Mouse (Mus musculus): ENCODE results near the gene Tbc1d2. TPM values are rescaled to one million over a fixed set of nuclear protein-coding genes. Genes with fewer than 3 reads are reported as not detected.
A peak's percentile ranks its signal among the peaks of the same experiment; 100 is the strongest.

Tbc1d2 gene
- polyA plus RNA-seq, 1 experiment, result 6.1 TPM

DNA sequence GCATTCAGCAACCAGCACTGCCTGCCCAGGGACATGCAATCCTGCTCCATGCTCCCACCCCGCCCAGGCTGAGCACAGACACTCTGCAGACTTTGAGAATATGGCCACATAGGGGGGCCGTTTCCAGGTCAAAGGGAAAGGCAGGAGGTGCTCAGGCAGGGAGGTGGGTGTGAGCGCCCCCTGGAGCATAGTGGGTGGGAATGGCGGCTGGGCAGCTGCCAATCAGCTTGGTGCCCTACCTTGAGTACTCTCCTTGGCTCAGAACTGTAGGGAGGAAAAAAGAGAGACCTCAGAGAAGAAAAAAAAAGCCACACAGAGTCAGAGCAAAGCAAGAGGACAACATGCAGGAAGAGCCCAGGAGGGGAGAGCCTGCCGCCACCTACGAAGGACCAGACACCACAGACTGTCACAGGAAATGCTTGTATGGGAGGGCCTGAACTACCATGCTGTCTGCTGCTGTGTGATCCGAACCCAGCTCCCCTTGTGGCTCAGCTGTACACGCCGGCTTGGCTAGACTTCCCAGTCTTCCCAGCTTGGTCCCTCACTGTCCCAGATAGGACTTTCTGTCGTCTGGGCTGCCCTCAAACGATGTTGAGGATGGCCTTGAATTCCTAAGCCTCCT, 31.7 kb downstream of the Tbc1d2 start:
- H3K27ac ChIP-seq (ENCODE audit: insufficient read depth, low read depth, low read length), result no peak overlapping the region
- H3K36me3 ChIP-seq (ENCODE audit: control insufficient read depth, insufficient read depth, low read length), result no peaks in the 10 kb centered on the region
- H3K4me3 ChIP-seq (ENCODE audit: insufficient read depth, low read depth, low read length), result no peak overlapping the region
- no peaks in the 10 kb centered on the region for H3K27me3 ChIP-seq (replicated peaks; ENCODE audit: control insufficient read depth, insufficient read depth, low read length)
- DNase-seq, result no peak
- no peak for TF ChIP-seq POLR2A (IDR thresholded peaks at IDR 0.05; ENCODE audit: low read depth, low read length)
- no peak for TF ChIP-seq CTCF (conservative IDR thresholded peaks at IDR 0.05; ENCODE audit: insufficient read depth, insufficient read length, low read depth, low read length)
- H3K4me1 ChIP-seq (ENCODE audit: control insufficient read depth, insufficient read depth, low read length), result no peaks in the 10 kb centered on the region
- 78% methylated on average over 11 of the region's 11 CpGs for WGBS

DNA sequence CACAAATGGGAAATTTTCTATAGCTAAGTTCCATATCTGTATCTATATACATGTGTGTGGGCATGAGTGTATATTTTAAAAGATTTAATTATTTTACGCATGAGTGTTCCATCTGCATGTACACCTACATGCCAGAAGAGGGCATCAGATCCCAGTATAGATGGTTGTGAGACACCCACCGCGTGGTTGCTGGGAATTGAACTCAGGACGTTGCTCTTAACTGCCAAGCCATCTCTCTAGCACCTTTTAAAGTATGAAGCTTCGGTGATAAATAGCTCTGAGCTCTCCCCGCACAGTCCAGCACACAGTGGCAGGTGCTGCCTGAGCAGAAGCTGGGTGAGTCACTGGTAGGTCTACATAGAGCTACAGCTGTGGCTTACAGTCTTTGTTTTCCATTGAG, 32.6 kb downstream of the Tbc1d2 start:
- no peak for DNase-seq
- Histone ChIP-seq H3K4me3 (ENCODE audit: insufficient read depth, low read depth, low read length) (no peak overlapping the region), H3K27ac (ENCODE audit: insufficient read depth, low read depth, low read length) (no peak overlapping the region), H3K27me3 (replicated peaks; ENCODE audit: control insufficient read depth, insufficient read depth, low read length) (no peaks in the 10 kb centered on the region), H3K36me3 (ENCODE audit: control insufficient read depth, insufficient read depth, low read length) (no peaks in the 10 kb centered on the region), H3K4me1 (ENCODE audit: control insufficient read depth, insufficient read depth, low read length) (no peaks in the 10 kb centered on the region)
- 78% methylated on average over 6 of the region's 6 CpGs for WGBS
- TF ChIP-seq CTCF (conservative IDR thresholded peaks at IDR 0.05; ENCODE audit: insufficient read depth, insufficient read length, low read depth, low read length), result peak; percentile 36; the same call in 1 of the 2 replicates
- no peak for TF ChIP-seq POLR2A (IDR thresholded peaks at IDR 0.05; ENCODE audit: low read depth, low read length)

DNA sequence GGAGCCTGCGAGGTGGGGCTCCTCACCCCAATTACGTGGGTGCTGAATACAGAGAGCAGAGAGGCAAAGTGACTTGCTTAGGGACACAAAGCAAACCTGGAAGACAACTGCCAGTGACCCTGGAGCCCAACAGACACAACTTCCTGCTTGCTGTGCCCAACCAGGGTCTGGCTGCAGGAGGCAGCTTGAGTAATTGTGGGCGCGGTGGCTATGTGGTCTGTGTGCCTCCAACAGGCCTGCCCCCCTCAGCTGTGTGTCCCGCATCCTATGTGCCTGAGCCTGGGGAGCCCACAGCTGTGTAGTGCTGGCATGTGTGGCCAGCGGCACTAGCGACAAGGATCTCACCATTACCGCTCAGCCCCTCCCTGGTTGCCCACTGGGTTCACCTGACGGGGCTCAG, 35.4 kb downstream of the Tbc1d2 start:
- no peaks in the 10 kb centered on the region for H3K36me3 ChIP-seq (ENCODE audit: control insufficient read depth, insufficient read depth, low read length)
- no peak overlapping the region for H3K4me3 ChIP-seq (ENCODE audit: insufficient read depth, low read depth, low read length)
- no peaks in the 10 kb centered on the region for H3K27me3 ChIP-seq (replicated peaks; ENCODE audit: control insufficient read depth, insufficient read depth, low read length)
- DNase-seq, result no peak
- TF ChIP-seq CTCF (conservative IDR thresholded peaks at IDR 0.05; ENCODE audit: insufficient read depth, insufficient read length, low read depth, low read length), result no peak
- TF ChIP-seq POLR2A (IDR thresholded peaks at IDR 0.05; ENCODE audit: low read depth, low read length), result no peak
- WGBS, result 83% methylated on average over 9 of the region's 9 CpGs
- H3K27ac ChIP-seq (ENCODE audit: insufficient read depth, low read depth, low read length), result no peak overlapping the region
- H3K4me1 ChIP-seq (ENCODE audit: control insufficient read depth, insufficient read depth, low read length), result no peaks in the 10 kb centered on the region

DNA sequence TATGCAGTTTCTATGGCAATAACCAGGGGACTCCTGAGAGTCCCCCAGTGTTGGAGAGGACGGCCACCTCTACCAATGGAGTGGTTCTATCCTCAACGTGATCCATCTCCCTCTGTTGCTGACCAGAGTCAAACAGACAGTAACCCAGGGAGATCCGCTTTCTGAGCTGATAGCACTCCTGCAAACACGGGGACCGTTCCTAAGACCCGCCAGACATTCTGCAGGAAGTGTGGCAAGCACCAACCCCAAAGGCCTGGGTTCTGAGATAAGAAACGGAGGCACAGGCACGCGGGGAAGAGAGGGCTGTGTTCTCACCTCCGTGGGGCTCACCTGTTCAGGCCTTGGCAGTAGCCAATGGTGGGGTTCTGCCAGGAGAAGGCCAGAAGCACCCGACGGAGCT, 36.4 kb downstream of the Tbc1d2 start:
- Histone ChIP-seq H3K27ac (ENCODE audit: insufficient read depth, low read depth, low read length) (no peak overlapping the region), H3K27me3 (replicated peaks; ENCODE audit: control insufficient read depth, insufficient read depth, low read length) (no peaks in the 10 kb centered on the region)
- no peak for DNase-seq

DNA sequence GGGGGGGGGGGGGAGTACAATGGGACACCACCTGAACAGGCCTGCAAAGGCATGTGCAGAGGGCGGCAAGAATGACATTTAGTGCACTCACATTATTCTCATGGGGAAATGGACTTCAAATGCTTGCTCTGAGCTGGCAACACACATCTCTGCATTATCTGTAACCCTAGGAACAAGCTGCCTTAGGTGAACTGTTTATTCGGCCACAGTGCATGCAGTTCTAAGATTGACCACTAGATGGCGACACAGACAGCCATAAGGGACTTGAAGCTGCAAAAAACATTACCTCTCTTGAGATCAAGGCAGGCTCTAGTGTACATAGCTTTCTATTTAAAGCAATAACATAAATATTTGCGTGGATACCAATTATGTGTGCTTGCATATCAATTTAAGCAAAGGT, 38.8 kb downstream of the Tbc1d2 start:
- TF ChIP-seq POLR2A (IDR thresholded peaks at IDR 0.05; ENCODE audit: low read depth, low read length), result no peak
- peak; percentile 80 for TF ChIP-seq CTCF (conservative IDR thresholded peaks at IDR 0.05; ENCODE audit: insufficient read depth, insufficient read length, low read depth, low read length)
- DNase-seq, result peak; percentile 80
- WGBS, result 2% methylated on average over 4 of the region's 4 CpGs
- Histone ChIP-seq H3K27me3 (replicated peaks; ENCODE audit: control insufficient read depth, insufficient read depth, low read length) (no peaks in the 10 kb centered on the region), H3K4me3 (ENCODE audit: insufficient read depth, low read depth, low read length) (no peak overlapping the region), H3K36me3 (ENCODE audit: control insufficient read depth, insufficient read depth, low read length) (no peaks in the 10 kb centered on the region), H3K4me1 (ENCODE audit: control insufficient read depth, insufficient read depth, low read length) (no peaks in the 10 kb centered on the region), H3K27ac (ENCODE audit: insufficient read depth, low read depth, low read length) (no peak overlapping the region)

More for the DNA sequence above, 36.4 kb downstream of the Tbc1d2 start:
- H3K36me3 ChIP-seq (ENCODE audit: control insufficient read depth, insufficient read depth, low read length), result no peaks in the 10 kb centered on the region
- TF ChIP-seq CTCF (conservative IDR thresholded peaks at IDR 0.05; ENCODE audit: insufficient read depth, insufficient read length, low read depth, low read length), result no peak
- no peak for TF ChIP-seq POLR2A (IDR thresholded peaks at IDR 0.05; ENCODE audit: low read depth, low read length)
- no peak overlapping the region for H3K4me3 ChIP-seq (ENCODE audit: insufficient read depth, low read depth, low read length)
- no peaks in the 10 kb centered on the region for H3K4me1 ChIP-seq (ENCODE audit: control insufficient read depth, insufficient read depth, low read length)
- 80% methylated on average over 12 of the region's 12 CpGs for WGBS

DNA sequence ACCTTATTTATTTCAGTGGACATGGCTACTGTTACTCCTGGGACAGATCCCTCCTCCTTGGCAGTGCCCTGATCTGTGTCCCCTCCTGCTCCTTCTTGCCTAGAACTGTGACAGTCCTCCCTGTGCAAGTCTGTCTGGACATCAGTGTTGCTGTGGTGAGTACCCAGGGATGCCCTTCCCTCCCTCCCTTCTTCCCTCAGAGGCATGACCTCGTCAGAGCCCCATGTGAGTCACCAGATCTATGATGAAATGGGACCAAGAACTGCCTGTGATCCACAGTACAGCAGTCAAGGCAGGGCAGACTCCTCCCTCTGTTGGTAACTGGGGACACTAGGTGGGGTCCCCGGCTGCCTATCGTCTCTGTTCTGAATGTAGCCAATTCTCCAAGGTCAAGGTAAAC, 42.4 kb downstream of the Tbc1d2 start:
- DNase-seq, result no peak
- WGBS, result 86% methylated on average over 3 of the region's 3 CpGs
- Histone ChIP-seq H3K27me3 (replicated peaks; ENCODE audit: control insufficient read depth, insufficient read depth, low read length) (no peaks in the 10 kb centered on the region), H3K27ac (ENCODE audit: insufficient read depth, low read depth, low read length) (no peak overlapping the region), H3K4me3 (ENCODE audit: insufficient read depth, low read depth, low read length) (no peak overlapping the region), H3K4me1 (ENCODE audit: control insufficient read depth, insufficient read depth, low read length) (no peaks in the 10 kb centered on the region), H3K36me3 (ENCODE audit: control insufficient read depth, insufficient read depth, low read length) (no peaks in the 10 kb centered on the region)
- TF ChIP-seq CTCF (conservative IDR thresholded peaks at IDR 0.05; ENCODE audit: insufficient read depth, insufficient read length, low read depth, low read length), result no peak

DNA sequence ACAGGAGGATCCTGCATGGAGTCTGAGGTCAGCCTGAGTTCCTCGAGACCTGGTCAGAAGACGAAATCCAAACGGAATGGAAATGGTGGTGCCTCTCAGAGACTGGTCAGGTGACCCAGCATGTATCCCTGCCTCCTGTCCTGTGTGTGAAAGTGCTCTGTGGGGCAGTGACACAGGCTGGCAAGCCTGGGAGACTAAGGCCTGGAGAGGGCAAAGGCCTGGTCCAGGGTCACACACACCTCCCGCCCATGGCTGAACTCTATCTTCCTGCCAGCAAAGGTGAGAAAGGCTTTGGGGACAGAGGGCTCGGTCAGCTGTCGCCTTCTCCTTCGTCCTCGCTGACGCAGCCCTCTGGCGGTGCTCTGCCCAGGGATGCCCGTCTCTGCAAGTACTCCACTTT, 44.6 kb downstream of the Tbc1d2 start:
- Histone ChIP-seq H3K27ac (ENCODE audit: insufficient read depth, low read depth, low read length) (no peak overlapping the region), H3K4me1 (ENCODE audit: control insufficient read depth, insufficient read depth, low read length) (no peaks in the 10 kb centered on the region), H3K27me3 (replicated peaks; ENCODE audit: control insufficient read depth, insufficient read depth, low read length) (0 out of 2 replicates have a peak, but pooled peaks cover 1% of the 10 kb centered on the region), H3K36me3 (ENCODE audit: control insufficient read depth, insufficient read depth, low read length) (no peaks in the 10 kb centered on the region), H3K4me3 (ENCODE audit: insufficient read depth, low read depth, low read length) (no peak overlapping the region)
- WGBS, result 79% methylated on average over 11 of the region's 11 CpGs
- TF ChIP-seq POLR2A (IDR thresholded peaks at IDR 0.05; ENCODE audit: low read depth, low read length), result no peak
- no peak for TF ChIP-seq CTCF (conservative IDR thresholded peaks at IDR 0.05; ENCODE audit: insufficient read depth, insufficient read length, low read depth, low read length)
- DNase-seq, result no peak
